Mouse (Mus musculus) lung, embryonic 14.5 days (tissue): Measurements from ENCODE around the gene Cebpz. TPM values are rescaled to one million over a fixed set of nuclear protein-coding genes. Genes with fewer than 3 reads are reported as not detected.
A peak's percentile ranks its signal among the peaks of the same experiment; 100 is the strongest.

Experiments used
- ATAC-seq: fragments of 200-750 bp; cut with Nextera tagmentation; 2 replicates; pipeline ENCODE4 v1.8.0; 2017; ENCODE audit warnings: mild to moderate bottlenecking, moderate TSS enrichment, moderate library complexity; ENCODE audit not compliant: insufficient read depth
- DNase-seq: peaks from one replicate; pipeline ENCODE4 v3.0.0-alpha.2; 2015
- H3K27ac ChIP-seq: fragments of 300-500 bp; sonication (generic); 2 replicates; pipeline ENCODE4 v1.5.1; 2014; ENCODE audit warnings: low read depth, mild to moderate bottlenecking, moderate library complexity
- H3K27me3 ChIP-seq: fragments of 300-500 bp; sonication (generic); 2 replicates; pipeline ENCODE4 v1.6.1; 2014; ENCODE audit warnings: low read length, control low read depth; ENCODE audit not compliant: insufficient read depth
- H3K36me3 ChIP-seq: fragments of 300-500 bp; sonication (generic); 2 replicates; pipeline ENCODE4 v1.6.1; 2014; ENCODE audit warnings: control low read depth; ENCODE audit not compliant: insufficient read depth
- H3K4me1 ChIP-seq: fragments of 300-500 bp; sonication (generic); 2 replicates; pipeline ENCODE4 v1.6.1; 2014; ENCODE audit warnings: antibody characterized with exemption, control low read depth; ENCODE audit not compliant: insufficient read depth
- H3K4me2 ChIP-seq: fragments of 300-500 bp; sonication (generic); 2 replicates; pipeline ENCODE4 v1.6.1; 2014; ENCODE audit warnings: mild to moderate bottlenecking
- H3K4me3 ChIP-seq: fragments of 300-500 bp; sonication (generic); 2 replicates; pipeline ENCODE4 v1.5.1; 2014; ENCODE audit warnings: low read depth, low read length
- H3K9ac ChIP-seq: fragments of 300-500 bp; sonication (generic); 2 replicates; pipeline ENCODE4 v1.6.1; 2014
- H3K9me3 ChIP-seq: fragments of 300-500 bp; sonication (generic); 2 replicates; pipeline ENCODE4 v1.6.1; 2016; ENCODE audit warnings: low read depth, low read length, control low read depth
- CTCF ChIP-seq: IDR thresholded peaks from 2 replicates; pipeline ENCODE4 v1.5.1; 2016; ENCODE audit warnings: antibody characterized with exemption, low read depth
- WGBS: fragments of 180-500 bp; shearing (Covaris S2); extraction: QIAGEN DNeasy Blood & Tissue Kit; methylation state at CpG from one replicate; pipeline ENCODE4 v1.1.7; 2014; 5-methylcytosine and 5-hydroxymethylcytosine counted together
- polyA plus RNA-seq: library from polyadenylated mRNA; unstranded; fragments of >200 nt; fragmentation: Nextera tagmentation; extraction: Ambion mirVana; gene quantifications from 2 replicates; pipeline ENCODE4 v1.2.1, GENCODE M21; 2014

Cebpz gene
- polyA plus RNA-seq, 1 experiment from 2014 or later = 56.6 TPM

DNA sequence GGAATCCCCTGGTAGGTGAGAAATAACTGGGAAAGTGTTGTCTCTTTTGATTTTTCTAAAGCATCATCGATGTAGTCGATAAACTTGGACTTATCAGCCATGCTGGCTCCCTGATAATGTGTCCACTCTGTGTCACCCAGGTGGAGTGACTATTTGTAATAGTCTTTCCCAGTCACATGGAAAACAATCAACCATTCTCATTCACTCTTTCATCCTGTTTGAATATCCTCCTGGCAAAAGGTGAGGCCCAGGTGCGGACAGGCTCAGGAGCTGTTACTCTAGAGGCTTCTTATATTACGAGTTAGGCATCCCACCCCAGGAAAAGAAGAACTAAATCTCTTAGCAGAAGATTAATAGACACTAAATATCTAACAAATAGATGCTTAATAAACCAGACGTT is 30.0 kb downstream of the Cebpz start, which contains the start of gene Sult6b1:
Sult6b1 (minus strand) TSS at position 101 of the 400 bp plus-strand sequence.
- ATAC-seq (no peak), DNase-seq (no peak)
- H3K4me2 ChIP-seq = no peak within 1 kb of the TSS
- WGBS = 78% methylated on average over 5 of the region's 5 CpGs
- no peaks in the 10 kb centered on the region for H3K36me3 ChIP-seq
- H3K9ac ChIP-seq = no peak within 1 kb of the TSS
- H3K27me3 ChIP-seq = no peaks in the 10 kb centered on the region
- H3K9me3 ChIP-seq = no peaks in the 10 kb centered on the region
- no peaks in the 10 kb centered on the region for H3K4me1 ChIP-seq
- no peak for TF ChIP-seq CTCF
- H3K27ac ChIP-seq = no peak within 1 kb of the TSS
- no peak within 1 kb of the TSS for H3K4me3 ChIP-seq

DNA sequence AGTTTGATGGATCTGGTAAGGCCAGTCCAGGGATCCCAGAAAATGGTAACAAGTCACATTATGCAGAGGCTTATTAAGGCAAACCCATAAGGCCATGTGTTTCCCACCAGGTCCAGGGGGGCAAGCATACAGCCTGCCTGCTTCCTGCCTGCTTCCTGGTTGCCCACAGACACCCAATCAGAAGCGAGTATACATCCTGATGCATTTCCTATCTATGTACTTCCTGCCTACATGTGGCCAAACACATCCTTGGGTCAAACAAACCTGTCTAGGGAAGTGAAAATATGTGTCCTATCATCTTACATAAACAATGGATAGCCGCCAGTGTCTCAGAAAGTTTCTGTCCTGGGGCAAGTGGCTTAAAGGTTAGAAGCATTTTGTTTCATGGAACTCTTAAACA is 33.7 kb downstream of the Cebpz start:
- Histone ChIP-seq H3K4me1 (no peaks in the 10 kb centered on the region), H3K9me3 (no peaks in the 10 kb centered on the region), H3K9ac (no peak overlapping the region), H3K36me3 (no peaks in the 10 kb centered on the region), H3K27ac (no peak overlapping the region), H3K4me2 (no peak overlapping the region), H3K27me3 (no peaks in the 10 kb centered on the region), H3K4me3 (no peak overlapping the region)
- WGBS = 62% methylated on average over 2 of the region's 2 CpGs
- ATAC-seq = no peak
- peak; percentile 16 for DNase-seq
- no peak for TF ChIP-seq CTCF

DNA sequence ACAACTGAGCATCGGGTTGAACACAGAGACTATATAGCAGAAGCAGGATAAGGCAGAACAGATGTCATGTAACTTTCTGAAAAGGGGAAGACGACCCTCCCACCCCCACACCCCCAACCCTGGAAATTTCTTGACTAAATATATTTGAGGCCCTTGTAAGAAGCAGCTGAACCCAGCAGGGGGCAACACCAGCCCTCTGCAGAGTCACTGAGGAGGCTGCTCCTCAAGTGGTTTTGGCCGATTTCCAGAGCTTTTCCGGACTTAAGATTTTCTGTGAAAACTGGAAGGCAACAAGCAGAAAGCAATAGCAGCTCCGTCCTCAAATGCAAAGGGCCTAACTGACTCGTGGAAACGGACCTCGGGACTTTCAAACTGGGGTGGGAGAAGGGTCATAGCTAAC is 41.5 kb downstream of the Cebpz start:
- WGBS = 13% methylated on average over 8 of the region's 8 CpGs
- Histone ChIP-seq H3K9me3 (no peaks in the 10 kb centered on the region), H3K27ac (no peak overlapping the region), H3K4me2 (peak overlapping the region; percentile 52), H3K4me1 (no peaks in the 10 kb centered on the region), H3K27me3 (no peaks in the 10 kb centered on the region), H3K9ac (peak overlapping the region; percentile 17; the same call in 1 of the 2 replicates), H3K4me3 (no peak overlapping the region), H3K36me3 (no peaks in the 10 kb centered on the region)
- peak; percentile 78 for TF ChIP-seq CTCF
- DNase-seq (peak; percentile 99), ATAC-seq (peak; percentile 68; the same call in 1 of the 2 replicates)

DNA sequence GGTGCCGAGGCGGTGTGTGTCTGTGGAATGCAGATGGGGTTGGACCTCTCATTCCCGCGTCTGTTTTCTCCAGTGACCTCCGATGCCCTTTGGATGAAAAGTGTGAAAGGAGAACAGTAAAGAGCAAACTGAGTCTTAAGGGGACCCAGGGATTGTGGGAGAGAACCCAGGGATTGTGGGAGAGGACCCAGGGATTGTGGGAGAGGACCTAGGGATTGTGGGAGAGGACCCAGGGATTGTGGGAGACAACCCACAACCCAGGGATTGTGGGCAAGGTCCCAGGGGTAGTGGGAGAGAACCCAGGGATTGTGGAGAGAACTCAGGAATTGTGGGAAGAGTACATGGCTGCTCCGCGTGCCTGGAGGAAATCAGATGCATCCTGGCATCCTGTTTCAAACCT is 41.9 kb downstream of the Cebpz start:
- no peak; the same call in 1 of the 2 replicates for ATAC-seq
- no peaks in the 10 kb centered on the region for H3K9me3 ChIP-seq
- WGBS = 72% methylated on average over 7 of the region's 7 CpGs
- H3K4me3 ChIP-seq = no peak overlapping the region
- H3K27me3 ChIP-seq = no peaks in the 10 kb centered on the region
- no peak overlapping the region for H3K27ac ChIP-seq
- no peaks in the 10 kb centered on the region for H3K36me3 ChIP-seq
- no peak for DNase-seq
- H3K9ac ChIP-seq = no peak overlapping the region; the same call in 1 of the 2 replicates
- no peak for TF ChIP-seq CTCF
- H3K4me1 ChIP-seq = no peaks in the 10 kb centered on the region
- peak overlapping the region; percentile 52; the same call in 1 of the 2 replicates for H3K4me2 ChIP-seq

DNA sequence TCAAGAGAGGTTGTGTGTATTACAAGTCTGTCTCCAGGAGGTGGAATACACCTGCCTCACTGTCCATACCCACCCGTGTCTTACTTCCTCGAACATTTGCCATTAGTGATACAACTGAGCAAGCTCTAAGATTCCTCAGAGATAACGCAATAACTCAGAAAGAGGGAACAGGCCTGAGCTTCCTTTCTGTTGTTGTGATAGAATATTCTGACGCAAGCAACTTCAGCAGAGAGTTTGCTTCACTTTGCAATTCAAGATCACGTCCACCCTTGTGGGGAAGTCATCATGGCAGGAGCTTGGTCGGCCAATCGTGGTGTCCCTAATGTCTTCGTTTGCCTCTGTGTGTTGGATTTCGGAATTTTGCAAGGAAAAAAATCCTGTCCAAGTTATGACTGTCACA is 45.8 kb downstream of the Cebpz start:
- no peaks in the 10 kb centered on the region for H3K36me3 ChIP-seq
- no peak overlapping the region for H3K9ac ChIP-seq
- no peak for ATAC-seq
- no peak for TF ChIP-seq CTCF
- H3K27me3 ChIP-seq = no peaks in the 10 kb centered on the region
- WGBS = 79% methylated on average over 9 of the region's 9 CpGs
- H3K4me2 ChIP-seq = no peak overlapping the region
- DNase-seq = no peak
- no peak overlapping the region for H3K27ac ChIP-seq
- H3K4me3 ChIP-seq = no peak overlapping the region
- no peaks in the 10 kb centered on the region for H3K4me1 ChIP-seq
- H3K9me3 ChIP-seq = no peaks in the 10 kb centered on the region

DNA sequence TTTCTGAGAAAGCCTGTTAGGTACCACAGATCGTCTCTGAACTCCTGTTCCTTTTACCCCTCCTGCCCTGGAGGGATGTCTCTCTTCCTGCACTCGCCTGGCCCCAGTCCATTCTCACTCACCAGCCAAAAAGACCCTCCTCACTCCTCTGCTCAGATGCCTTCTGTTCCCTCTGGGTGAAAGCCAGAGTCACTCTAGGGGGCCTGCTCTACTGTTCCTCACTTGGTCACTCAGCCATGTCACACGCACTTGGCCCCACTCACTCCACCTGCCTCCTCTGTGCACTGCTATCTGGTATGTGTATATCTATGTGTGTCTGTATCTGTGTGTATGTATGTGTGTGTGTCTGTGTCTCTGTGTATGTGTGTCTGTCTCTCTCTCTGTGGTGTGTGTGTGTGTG is 47.7 kb downstream of the Cebpz start:
- Histone ChIP-seq H3K4me3 (no peak overlapping the region), H3K4me2 (no peak overlapping the region), H3K36me3 (no peaks in the 10 kb centered on the region), H3K27ac (no peak overlapping the region), H3K9ac (no peak overlapping the region), H3K9me3 (no peaks in the 10 kb centered on the region), H3K4me1 (no peaks in the 10 kb centered on the region), H3K27me3 (no peaks in the 10 kb centered on the region)
- ATAC-seq (no peak), DNase-seq (no peak)
- WGBS = 49% methylated on average over 3 of the region's 3 CpGs
- TF ChIP-seq CTCF = no peak

DNA sequence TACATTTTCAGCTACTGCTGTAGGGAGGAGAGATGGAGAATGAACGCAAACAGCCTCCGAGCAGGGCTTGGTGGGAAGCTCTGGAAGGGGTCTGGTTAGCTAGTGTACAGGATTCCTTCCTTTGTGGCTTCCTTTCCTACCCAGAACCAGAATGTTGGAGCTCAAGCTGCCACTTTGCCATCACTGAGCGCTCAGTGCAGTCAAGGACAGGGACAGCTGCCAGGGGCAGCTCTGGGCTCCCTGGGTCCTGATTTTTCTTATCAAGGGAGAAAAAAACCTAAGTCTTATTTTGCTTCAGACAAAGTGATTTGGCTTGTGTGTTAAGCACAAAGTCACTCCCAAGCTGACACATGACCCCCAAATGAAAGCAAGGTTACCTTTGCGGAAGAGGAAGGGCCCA is 48.3 kb downstream of the Cebpz start:
- DNase-seq = no peak
- Histone ChIP-seq H3K27me3 (no peaks in the 10 kb centered on the region), H3K9me3 (no peaks in the 10 kb centered on the region), H3K27ac (no peak overlapping the region), H3K36me3 (no peaks in the 10 kb centered on the region), H3K4me1 (no peaks in the 10 kb centered on the region), H3K4me2 (no peak overlapping the region), H3K4me3 (no peak overlapping the region), H3K9ac (no peak overlapping the region)
- WGBS = 77% methylated on average over 4 of the region's 4 CpGs
- no peak for ATAC-seq
- TF ChIP-seq CTCF = no peak
